Mouse (Mus musculus): ENCODE measurements around the gene Kcnj10.

DNA sequence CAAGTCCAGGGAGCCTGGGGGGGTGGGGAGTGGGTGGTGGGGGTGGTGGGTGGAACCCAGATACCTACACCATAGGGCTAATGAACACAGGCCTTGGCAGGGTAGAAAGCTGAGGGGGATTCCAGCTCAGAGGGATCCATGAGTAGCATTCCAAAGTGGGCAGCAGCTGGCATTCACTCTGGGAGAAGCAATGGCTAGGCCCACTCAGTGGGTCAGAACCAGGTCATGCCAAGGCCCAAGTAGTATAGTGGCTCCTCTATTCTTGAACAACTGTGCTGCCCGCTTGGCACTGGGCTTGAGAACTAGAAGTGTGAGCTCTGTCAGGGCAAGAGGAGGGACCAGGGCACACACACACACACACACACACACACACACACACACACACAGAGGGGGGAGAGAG lies 32.6 kb upstream of the Kcnj10 start:
- no peak for TF ChIP-seq SIN3A (IDR thresholded peaks at IDR 0.05; ENCODE audit: low read length)
- no peak for TF ChIP-seq CTCF (IDR thresholded peaks at IDR 0.05 in 2 of 3, conservative IDR thresholded peaks at IDR 0.05 in 1 of 3; ENCODE audit: control insufficient read depth in 1 of 3, insufficient read depth in 1 of 3, low read depth in 2 of 3, low read length in 3 of 3, poor library complexity in 1 of 3, severe bottlenecking in 1 of 3)
- no peak for TF ChIP-seq POLR2A (IDR thresholded peaks at IDR 0.05; ENCODE audit: control insufficient read depth in 1 of 2, insufficient read depth in 1 of 2, low read depth in 1 of 2, low read length in 2 of 2, poor library complexity in 1 of 2)
- TF ChIP-seq UBTF (IDR thresholded peaks at IDR 0.05; ENCODE audit: borderline replicate concordance, insufficient read depth, low read depth, low read length): no peak
- no peak for TF ChIP-seq CHD2 (IDR thresholded peaks at IDR 0.05; ENCODE audit: low read length)
- no peak for TF ChIP-seq GABPA (IDR thresholded peaks at IDR 0.05; ENCODE audit: low read depth, low read length)
- TF ChIP-seq NRF1 (IDR thresholded peaks at IDR 0.05; ENCODE audit: insufficient read depth, low read depth, low read length, poor library complexity, severe bottlenecking): no peak
- TF ChIP-seq TAL1 (IDR thresholded peaks at IDR 0.05; ENCODE audit: low read length): no peak
